Mouse (Mus musculus) B cell, adult 2 months (primary cell): ENCODE results near the gene Krt78.

ENCODE experiments used
- DNase-seq, 2 experiments: peaks; one replicate each; pipeline ENCODE4 v3.0.0; 2022

Gene Krt78

DNA sequence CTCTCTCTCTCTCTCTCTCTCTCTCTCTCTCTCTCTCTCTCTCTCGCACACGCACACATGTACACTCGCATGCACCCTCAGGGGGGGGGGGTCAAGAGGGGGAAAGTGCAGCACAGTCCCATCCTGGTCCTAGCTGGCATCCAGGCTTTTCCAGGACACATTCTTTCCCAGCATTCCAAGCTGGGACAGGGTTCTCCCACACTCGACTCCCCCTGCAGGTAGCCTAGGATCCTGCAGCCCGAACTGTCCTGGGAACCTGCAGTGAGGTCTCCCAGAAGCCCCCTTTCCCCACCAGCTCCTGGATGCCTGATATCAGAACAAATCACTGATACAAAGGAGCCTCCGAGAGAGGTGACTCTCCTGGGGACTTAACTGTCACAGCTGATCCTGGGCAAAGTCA lies 16.4 kb upstream of the Krt78 start:
- no peak for DNase-seq

DNA sequence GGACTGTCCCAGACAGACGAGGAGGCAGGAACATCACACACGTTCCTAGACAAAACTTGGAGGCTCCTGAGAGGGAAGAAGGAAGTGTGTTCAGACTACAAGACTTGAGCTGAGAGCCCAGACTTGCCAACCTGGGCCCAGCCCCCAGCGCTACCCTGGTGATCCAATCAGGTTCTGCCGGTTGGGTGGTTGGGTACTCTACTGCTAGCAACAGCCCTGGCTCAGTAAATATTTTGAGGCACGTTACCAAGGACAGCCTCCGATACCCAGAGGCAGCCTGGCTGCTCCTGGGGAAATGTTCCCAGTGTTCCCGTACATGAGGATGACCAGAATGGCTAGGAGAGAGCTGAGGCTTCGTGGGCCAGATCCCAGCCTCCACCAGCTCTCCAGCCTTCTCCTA lies 12.7 kb upstream of the Krt78 start:
- DNase-seq, result no peak

DNA sequence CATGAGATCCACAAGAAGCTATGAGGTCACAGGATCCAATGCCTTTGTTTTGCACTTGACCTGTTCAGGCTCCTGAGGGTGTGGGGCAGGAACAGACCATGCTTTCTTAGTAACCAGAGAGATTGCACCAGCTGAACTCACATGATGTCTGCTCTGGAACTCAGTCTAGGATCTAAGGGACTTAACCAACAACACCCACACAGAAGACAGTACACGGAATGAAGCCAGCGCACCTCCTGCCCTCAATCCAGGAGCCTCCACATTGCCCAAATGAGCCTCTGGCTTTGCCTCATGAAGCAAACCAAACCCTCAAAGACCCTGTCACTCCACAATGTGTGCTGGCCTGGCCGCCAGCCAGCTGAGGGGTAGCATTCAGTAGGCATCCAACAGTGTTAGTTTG lies 4.8 kb upstream of the Krt78 start:
- no peak for DNase-seq

DNA sequence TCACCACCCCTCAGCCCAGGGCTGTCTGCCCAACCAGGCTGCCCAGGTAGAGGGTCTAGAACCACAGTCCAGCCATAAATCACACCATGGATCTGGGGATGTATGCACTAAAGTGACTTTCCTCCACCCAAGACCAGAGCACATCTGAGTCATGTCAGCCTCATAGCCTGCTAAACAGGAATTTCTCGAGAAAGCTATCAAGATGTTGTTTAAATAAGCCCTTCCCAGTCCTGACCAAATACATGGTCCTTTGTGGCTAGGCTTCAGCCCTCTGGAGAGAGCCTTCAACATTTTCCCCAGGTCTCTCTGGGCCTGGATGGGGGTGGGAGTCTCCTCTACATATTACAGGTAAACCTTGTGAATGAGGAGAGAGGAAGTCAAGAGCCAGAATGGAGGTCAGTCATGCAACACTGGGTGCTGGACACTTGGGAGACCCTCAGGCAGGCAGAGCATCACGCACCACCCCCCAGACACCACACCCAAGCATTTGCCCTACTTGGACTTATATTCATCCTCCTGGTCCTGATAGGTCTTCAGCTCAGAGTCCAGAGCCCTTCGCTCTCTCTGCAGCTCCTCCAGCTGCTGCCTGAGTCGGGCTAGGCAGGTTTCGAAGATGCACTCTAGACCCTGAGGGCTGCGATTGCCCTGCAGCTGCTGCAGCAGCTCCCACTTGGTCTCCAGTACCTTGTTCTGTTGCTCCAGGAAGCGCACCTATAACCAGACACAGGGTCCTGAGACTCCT lies 1.2 kb downstream of the Krt78 start:
- DNase-seq, result no peak

DNA sequence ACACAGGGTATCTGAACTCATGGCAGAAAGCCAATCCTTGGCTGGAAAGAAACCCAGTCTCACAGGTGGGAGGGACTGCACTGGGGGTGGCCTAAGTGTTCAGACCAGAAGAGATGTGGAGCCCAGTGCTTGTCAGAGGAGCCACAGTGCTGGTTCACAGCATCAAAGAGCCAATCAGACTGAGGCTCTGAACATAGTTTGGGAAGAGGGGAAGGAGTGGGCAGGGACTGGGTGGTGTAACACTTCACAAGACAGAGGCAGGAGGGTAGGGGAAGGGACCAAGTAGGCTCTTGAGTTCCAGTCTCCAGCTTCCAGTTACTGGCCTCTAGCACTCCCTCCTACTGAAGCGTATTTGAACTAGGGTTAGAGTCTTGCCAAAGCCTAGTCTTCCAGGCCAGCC lies 8.7 kb downstream of the Krt78 start:
- no peak for DNase-seq

DNA sequence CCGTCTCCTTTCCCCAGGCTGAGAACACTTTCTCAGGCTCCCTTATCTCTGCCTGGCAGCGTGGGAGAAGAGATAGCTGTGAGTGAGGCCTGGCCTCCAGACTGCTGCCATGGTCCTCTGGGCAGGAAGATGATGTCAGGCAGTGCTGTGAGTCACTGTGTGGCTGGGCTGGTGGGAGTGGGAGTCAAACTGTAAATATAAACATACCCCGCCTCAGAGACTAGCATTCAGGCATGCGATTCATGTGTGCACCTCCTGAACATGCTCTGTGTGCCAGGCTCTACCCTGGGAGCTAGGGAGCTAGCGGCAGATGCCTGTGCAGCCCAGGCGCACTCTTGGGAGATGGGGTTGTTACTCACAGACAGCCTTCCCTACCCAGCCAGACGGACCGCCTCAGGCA lies 12.1 kb downstream of the Krt78 start:
- DNase-seq, result no peak

DNA sequence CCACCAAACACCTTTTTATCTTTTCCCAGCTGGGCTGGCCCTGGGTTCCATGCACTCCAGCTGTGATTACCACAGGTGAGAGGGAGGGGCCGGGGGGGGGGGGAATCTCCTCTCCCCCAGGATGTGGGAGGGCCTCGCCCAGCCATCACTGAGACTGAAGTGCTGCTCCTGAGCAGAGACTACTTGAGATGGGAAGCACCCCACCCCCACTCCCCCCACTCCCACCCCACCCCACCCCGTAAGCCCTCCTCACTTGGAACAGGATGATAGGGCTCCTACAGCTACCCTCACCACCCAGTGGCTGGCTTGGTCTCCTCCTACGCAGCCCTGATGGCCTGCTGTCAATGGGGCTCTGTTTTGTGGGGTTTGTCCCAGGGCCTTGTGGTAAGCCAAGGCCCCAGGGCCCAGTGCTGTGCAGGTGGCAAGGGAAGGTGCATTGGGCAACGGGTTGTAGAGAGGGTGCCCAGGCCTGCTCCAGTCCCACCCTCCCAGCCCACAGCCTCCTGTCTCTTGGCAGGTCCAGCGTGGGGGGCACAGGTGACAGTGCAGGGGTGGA lies 13.7 kb downstream of the Krt78 start, which contains the start of gene Krt79:
Krt79 (minus strand) TSS at position 51 of the 556 bp plus-strand sequence.
- no peak for DNase-seq

DNA sequence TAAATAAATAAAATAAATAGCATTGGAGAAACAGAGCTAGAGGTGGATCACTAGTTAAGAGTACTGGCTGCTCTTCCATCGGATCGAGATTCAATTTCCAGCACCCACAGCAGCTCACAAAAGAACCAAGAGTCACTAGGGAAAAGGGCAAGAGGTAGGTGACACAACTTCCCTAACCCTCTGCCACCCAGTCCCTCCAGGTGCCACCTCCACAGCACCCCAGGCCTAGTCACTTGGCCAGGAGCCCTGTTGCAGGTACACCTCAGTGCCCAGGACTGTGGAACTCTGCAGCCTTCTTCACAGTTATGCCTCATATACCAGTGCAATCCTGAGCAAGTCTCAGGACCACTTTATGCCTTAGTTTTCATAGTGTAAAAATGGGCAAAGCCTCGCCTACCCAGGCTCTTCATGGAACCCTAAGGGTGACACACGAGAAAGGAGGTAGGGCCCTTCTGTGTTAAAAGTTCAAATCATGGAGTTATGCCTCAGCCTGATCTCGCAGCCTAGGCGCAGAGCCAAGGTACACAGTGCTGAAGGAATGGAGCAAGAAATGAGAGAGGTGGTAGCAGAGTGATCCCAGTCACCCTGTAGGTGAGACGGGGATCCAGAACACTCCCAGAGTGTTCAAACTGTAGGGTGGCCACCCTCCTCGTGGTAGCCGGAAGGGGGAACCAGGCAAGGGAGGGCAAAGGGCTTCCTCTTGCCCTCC lies 15.3 kb downstream of the Krt78 start:
- no peak for DNase-seq

DNA sequence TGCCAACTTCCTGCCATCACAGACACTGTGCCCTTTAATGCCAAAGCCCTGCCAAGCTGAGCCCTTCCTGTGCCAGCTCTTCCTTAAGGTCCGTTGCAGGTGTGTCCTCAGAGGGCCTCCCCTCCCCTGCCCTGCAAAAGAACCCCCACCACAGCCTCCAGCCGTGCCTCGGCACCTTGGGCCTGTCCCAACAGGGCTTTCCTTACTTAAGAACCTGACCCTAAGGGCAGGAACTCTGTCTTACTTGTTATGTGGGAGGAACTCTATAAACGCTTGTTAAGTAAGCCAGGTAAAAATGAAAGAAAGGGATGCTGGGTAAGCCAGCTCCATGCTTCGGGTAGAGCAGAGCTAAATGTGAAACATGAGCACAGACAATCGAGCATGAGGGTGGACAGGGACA lies 21.1 kb downstream of the Krt78 start:
- no peak for DNase-seq

DNA sequence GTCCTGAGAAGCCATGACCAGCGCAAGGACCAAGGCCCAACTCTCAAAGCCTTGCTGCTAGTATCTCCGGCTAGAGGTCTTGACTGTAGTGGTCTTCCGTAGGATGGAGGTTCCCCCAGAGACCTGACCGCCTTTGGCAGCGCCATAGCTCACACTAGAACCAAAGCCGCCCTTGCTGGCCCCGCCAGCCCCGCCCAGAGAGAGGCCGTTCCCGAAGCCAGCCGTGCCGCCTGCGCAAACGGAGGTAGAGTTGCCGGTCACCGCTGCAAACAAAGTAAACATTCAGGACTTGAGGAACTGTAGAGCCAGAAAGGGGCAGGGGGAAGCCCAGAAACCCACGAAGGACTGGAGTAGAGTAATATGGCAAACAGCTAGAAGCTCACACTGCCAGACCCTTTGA lies 24.4 kb downstream of the Krt78 start:
- DNase-seq, result no peak

DNA sequence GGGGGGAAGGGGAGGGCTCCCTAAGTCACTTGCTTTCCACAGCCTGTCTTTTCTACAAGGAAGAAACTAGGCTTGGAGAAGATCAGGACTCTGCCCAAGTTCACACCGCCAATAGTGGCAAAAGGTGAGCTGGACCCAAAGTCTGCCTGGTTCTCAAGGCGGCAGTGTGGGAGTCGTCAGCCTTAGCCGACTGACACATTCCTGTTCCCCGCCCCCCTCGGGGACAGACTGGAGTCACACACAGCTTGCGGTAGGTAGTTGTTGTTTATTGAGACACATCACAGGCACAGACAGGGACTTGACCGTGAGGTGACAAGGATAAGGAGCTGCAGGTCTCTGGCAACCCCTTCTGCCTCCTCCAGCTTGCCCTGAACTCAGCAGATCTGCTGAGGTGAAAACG lies 25.0 kb downstream of the Krt78 start:
- DNase-seq, result no peak

DNA sequence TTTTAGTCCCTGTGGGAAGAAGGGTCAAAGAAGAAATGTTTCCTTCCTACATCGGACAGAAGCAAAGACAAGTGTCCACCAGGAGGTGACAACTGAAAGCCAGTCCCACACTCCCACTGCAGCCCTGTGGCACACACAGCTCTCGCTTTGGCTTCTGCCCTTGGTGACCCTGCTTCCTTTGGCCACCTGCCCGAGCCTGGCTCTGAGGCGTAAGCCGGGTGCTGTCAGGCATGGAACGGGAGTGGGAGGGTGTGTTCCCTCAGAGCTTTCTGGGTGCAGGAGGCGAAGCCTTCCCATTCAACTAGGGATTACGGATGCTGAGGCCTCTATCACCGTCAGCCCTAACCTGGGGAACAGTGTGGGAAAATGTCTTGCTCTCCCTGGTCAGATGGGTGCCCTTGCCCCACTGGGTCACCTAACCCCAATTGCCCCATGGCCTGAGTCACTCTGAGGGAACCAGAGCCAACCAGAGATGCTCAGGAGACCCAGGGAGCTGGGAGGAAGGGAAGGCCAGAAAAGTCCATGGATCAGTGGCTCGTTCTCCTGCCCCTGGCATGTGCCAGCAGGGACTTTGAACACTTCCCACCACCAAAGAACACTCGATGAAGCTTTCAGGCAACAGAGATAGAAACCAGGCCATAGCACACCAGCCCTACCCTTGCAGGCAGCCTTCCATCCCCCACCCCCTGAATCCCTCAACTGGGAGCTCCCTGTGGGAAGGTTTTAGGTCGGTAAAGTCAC lies 26.6 kb downstream of the Krt78 start:
- DNase-seq, result no peak

DNA sequence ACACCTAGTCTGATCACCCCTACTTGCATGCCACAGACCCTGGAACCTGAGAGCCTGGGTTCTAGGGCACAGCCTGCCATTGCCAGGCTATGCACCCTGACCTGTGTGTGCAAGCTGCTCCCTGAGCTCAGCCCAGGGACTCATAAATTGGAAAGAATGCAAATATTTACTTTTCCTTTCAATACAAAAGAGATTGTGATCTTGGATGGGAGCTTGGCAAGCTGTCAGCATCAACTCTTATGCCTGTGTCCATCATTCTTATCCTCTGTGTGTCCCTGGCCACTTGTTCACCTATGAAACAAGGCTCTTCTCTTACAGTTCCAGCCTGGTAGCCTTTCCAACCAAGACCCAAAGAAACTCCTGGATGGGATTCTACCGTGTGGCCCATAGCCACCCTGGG lies 29.0 kb downstream of the Krt78 start:
- DNase-seq, result no peak

DNA sequence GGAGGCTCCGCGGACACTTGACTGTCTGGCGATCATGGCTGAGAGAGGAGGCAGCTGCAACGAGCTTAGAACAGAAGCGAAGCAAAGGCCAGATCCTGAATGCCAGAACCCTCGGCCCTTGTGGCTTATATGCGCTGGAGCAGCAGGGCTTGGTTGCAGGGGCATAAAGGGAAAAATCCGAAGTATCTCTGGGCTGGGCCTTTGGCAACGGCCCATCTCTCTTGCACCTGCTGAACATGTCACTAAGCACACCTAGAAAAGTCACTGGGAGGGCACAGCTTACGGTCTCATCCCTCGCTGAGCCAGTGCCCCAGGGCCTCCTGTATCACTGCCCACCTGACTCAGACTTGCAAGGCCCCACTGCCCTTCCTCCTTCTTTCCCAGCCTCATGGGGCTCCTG lies 29.5 kb downstream of the Krt78 start, which contains the start of gene Krt4:
Krt4 (minus strand) TSS at position 101 of the 400 bp plus-strand sequence.
- no peak for DNase-seq

DNA sequence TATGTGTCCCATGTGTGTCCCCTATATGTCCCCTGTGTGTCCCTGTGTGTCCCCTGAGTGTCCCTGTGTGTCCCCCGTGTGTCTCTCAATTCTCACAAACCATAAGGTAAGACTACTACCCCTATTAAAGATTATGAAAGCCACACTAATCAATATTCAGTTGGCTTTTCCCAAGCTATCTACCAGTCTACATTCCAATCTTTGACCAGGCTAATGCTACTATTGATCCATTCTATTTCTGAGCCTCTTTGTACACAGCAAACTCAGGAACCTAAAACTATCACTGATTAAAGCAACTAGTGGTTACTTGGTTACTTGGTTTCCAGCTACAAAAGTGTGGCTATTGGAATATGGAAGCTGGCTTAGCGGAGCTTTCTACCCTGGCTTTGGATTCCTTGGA lies 31.8 kb downstream of the Krt78 start:
- DNase-seq, result no peak

DNA sequence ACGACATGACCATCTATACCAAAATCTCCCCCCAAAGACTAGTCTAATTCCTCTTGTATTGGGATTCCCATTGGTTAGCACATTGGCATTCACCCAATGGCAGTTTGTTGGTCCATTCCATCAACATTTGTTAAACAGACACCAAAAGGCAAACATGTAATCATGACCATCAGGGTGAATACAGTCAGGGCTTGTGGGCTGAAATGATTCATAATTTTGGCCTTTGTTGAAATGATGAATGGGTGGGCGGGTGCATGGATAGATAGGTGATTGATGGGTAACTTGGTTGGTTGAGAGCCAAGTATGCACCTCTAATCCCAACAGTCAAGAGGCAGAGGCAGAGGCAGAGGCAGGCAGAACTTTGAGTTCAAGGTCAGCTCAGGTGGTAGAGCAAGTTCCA lies 38.0 kb downstream of the Krt78 start:
- DNase-seq, result no peak

DNA sequence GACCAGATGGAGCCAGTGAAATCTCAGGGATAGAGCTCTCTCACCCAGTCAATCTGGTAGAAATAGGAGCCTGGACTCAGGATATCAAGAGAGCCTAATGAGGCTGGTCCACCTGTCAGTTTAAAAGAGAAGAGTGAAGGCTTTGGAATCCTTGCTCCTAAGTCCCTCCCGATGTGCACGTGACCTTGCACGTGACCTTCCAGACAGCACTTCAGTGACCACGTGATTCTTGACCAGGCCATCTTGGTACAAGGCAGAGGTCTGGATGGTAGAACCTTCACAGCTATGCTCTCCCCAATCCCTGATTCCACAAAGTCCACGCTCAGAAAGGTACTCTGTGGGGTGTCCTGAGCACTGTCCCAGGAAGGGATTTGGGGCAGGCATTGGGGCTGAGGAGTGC lies 49.2 kb downstream of the Krt78 start:
- DNase-seq, result no peak

DNA sequence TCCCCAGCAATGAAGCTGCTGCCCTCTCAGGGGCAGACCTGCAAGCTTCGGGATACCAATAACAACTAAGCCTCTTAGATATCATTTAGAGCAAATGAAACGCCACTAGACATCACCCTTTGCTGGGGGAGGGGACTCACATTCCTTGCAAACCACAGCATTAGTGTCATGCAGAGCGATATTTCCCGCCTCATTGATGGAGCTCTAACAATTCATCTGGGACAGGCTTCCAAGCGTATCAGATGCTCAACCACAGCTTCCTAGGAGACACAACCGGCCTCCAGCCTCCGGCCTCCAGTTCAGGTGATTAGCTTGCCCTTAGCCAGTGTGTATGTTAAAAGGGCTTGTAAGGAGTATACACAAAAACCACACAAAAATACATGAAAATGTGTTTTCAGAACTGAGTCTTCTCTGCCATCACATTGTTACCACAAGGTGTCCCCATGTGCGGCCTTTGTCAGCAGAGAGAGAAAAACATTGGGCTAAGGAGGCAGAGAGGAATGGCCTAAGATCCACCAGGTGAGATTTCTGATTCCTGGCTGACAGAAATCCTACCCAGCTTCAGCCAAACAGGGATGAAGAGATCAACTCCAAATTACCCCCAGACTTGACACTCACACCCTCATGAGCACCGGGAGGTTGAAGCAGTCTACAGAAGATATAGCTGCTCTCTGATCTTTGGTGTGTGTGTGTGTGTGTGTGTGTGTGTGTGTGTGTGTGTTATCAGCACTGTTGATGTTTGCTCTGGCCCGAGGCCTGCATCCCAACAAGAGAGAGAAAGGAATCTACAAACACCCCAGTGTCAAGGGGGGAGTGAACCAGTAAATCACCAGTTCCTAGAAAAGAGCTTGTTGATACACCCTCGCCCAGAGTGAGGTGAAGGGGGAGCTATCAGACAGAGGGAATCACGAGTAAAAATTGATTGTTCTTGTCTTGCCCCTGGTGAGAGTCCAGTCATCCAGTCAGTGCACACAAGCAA lies 51.6 kb downstream of the Krt78 start:
- no peak for DNase-seq
